Mouse (Mus musculus) heart, postnatal 10 days (tissue): ENCODE results near the gene Rftn1. TPM values are rescaled to one million over a fixed set of nuclear protein-coding genes. Genes with fewer than 3 reads are reported as not detected.

Experiments used
- DNase-seq, 2 experiments: peaks; one replicate each; pipeline ENCODE4 v3.0.0; 2021
- intact Hi-C: fragments of 180-260 bp; cut with DNase I; formaldehyde crosslinking; loops from one replicate; pipeline ENCODE4 v1.15.1; 2025
- total RNA-seq, 2 experiments: library from RNA; stranded (reverse); gene quantifications; 2 replicates each; pipeline ENCODE4 v1.2.3; 2021

Rftn1 gene
- total RNA-seq, 2 experiments from 2014 or later = 69.5 to 79.2 TPM

DNA sequence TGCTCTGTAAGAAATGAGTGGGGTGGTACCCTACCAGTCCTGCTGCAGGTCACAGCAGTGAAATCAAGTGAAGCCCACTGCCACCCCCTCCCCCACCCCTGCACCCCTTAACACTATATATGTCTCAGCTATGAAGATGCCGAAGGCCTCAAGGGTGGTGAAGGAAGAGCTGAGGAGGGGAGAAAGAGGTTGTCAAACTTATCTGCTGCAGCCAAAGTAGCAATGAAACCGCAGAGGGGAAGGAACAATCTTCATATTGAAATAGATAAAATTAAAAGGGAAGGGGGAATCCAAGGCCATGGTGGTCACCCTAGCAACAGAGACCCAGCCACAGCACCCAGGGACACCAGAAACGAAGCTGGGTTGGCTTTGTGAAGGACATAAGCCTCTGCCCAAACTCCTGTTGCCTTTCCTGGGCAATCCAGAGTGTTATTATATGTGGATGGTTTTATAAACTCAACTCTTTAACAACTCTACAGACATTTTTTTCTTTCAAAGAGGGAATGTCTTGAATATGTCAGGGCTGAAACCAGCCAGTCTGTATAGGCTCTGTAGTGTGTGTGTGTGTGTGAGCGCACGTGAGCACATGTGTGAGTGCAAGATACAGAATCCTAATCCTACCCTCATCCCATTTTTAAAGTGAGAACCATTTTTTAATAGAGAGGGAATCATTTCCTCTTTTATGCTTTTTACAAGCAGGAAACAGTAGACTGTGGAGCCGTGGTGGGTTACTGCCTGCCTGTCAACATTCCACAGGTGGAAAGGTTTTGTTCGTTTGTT is 119.5 kb downstream of the Rftn1 start:
- intact Hi-C loops = no loop called here
- no peak for DNase-seq

GRCm38 (mm10) chr17:50069897-50070636 is 120.4 kb downstream of the Rftn1 start:
- intact Hi-C loops = no loop called here
- DNase-seq = peak; percentile 67 to 77

- intact Hi-C loops = no loop called here
- DNase-seq = no peak
Observed at GRCm38 (mm10) chr17:50069205-50069604, 121.3 kb downstream of the Rftn1 start.

DNA sequence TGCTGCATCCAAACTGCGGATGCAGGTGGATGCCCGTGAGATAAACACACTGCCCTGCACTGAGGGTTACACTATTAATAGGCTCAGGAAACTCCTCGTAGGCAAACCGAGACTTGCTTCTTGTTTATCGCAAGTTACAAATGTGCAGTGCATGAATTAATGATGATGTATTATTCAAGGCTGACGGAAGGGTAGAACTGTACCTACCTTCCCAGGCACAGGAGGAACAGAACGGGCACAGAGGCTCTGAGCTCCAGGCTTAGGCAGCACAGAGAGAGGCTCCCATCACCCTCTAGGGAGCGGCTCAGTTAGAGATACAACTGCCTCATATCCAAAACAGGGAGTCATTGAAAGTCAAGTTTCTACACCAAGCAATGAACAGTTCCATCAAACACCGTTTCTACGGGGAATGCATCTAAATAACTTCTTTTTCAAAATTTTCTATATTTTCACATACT is 121.8 kb downstream of the Rftn1 start:
- intact Hi-C loops = no loop called here
- no peak for DNase-seq

DNA sequence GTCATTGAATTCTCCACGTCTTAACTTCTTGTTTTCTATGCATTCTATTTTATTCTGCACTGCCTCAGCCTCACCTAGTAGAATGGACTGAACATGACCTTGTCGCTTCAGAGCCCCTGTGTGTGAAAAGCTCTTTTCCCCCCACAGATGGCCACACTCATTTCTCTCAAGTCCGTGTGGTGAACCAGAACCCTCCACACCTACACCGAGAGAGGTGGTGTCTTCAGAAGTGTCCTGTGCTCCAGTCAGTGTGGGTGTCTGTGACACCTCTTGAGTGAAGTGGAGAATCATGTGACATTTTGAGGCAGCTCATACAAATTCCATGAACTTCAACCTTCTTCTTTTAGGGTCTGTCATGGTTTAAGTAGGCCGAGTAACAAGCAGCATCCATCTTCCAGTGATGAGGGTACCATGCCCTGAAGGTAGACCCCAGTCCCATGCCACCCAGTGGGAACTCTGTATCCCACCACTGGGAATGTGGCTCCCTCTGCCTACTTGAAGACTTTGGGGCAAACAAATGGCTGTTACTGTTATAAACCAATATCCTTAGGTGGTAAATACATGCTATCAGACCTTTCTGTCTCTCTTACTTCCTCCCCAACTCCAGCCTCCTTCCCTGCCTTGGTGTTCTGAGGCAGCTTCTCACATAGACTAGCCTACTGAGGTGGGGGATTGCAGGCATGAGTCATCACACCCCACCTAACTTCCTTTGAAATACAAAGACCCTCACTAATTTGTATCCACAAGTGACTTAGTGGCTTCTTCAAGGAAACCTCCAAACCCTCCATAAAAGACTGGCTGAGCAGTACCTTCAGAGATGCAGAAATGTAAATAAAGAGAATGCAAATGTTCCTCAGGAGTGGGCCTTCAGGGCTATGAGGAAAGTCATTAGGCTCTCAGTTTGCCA is 122.4 kb downstream of the Rftn1 start:
- DNase-seq = no peak
- intact Hi-C loops = no loop called here

DNA sequence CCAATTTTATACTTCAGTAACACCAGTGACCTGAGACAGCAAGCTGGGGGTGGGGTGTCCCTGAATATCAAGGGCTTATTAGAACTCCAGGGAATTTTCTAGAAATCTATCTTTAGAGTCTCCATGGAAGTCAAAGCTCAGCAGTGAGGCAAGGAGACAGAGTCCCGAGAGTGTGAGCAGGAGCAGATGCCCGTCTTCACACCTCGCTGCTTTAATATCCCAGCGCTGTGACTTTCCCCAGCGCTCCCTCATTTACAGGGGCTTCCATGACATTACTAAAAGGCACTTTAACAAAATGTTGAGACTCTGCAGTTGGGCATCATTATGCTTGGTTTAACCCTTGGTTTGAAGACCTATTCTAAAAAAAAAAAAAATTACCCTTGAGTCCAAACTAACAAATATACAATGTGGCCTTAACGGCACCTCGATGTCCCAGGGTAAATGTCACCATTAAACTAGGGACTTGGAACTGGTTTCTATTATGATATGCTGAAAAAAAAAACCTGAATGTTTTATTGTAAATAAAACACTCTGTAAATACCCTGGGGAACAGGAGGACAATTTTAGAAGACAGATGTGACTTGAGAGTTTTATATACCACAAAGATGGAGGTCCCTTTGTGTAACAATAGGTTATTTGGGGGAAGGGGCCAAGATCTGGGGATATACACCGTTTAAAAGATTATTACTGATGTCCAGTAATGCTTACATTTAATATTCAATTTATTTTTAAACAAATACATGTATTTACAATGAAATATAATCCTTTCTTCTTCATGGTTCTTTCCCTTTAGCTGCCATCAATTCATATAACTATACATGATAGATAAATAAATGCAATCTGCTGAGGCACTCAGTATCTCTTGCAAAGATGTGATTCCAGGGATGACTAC is 123.4 kb downstream of the Rftn1 start:
- intact Hi-C loops = no loop called here
- no peak for DNase-seq

DNA sequence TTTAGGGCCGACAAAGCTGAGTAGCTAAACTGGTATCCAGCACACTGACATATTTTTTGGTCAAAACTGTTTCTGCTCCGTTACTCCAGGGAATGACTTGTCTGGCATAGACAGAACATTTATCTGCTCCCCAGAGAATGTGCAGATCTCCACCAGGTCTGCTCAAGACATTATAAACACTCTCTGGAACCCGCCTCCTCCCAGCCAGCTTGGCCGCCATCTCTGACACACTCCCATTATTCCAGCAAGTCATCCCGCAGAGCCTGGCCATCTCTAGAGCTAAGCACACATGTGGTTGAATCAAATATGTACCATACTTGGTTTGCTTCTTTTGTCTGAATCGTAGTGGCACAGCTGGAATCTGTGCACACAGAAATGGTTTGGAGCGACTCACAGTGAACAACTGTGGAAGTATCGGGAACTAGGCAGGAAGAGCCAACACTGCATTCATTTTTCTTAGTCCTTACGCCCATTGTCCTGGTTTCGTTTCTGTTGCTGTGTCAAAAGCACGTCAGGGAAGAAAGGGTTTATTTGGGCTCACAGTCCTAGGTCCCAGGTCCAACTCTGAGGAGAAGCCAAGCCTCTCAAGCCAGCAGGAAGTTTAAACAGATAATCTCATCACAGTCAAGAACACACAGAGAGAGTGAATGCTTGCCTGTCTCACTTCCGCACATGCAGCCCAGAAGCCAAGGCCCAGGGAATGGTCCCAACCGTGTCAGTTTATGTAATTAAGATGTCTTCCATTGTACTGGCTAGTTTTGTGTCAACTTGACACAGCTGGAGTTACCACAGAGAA is 126.4 kb downstream of the Rftn1 start:
- peak; percentile 45 to 48 for DNase-seq
- intact Hi-C loops = loop anchor here (5.0 kb wide), 1 partner anchor 58 kb away; no protein-coding TSS in a partner anchor

- DNase-seq = peak; percentile 82 to 84
- intact Hi-C loops = loop anchor here (5.0 kb wide), 1 partner anchor 60 kb away; no protein-coding TSS in a partner anchor
Observed at GRCm38 (mm10) chr17:50062649-50063048, 127.8 kb downstream of the Rftn1 start.

GRCm38 (mm10) chr17:50061446-50061845 is 129.0 kb downstream of the Rftn1 start:
- intact Hi-C loops = loop anchor here (5.0 kb wide), 1 partner anchor 61 kb away; no protein-coding TSS in a partner anchor
- peak; percentile 28 to 30 for DNase-seq

GRCm38 (mm10) chr17:50060220-50060619 is 130.3 kb downstream of the Rftn1 start:
- intact Hi-C loops = loop anchor here (5.0 kb wide), 1 partner anchor 62 kb away; no protein-coding TSS in a partner anchor

GRCm38 (mm10) chr17:50059417-50059816 is 131.1 kb downstream of the Rftn1 start:
- DNase-seq = no peak
- intact Hi-C loops = no loop called here

More at GRCm38 (mm10) chr17:50060220-50060619, 130.3 kb downstream of the Rftn1 start:
- peak; percentile 63 to 74 for DNase-seq

DNA sequence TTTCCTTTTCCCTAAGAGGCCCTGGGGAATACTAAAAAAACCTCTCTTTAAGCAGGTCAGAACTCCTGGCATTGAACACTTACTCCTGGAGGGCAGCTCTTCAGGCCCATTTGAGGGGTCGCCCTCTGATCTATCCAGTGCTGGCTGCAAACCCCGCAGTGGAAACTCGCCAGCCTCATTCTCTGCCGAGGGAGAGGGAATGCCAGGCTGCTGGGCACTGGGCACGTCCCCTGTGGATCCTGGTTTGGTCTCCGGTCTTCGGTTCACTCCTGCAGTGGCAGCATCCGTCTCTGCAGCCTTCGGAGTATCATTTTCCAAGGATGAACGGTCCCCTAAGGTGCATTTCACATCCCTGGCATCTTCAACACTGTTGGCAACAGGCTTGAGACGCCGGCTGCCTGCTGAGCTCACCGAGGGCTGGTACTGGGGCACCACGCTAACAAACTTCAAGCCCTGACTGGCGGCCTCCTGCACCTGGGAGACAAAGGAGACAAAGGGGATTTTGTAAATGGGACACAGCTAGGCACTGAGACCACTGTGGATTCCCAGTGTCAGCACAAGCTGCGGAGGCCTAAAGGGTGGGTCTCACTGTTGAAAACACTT is 135.2 kb downstream of the Rftn1 start:
- peak in 1 of 2 experiments; percentile 29 for DNase-seq

DNA sequence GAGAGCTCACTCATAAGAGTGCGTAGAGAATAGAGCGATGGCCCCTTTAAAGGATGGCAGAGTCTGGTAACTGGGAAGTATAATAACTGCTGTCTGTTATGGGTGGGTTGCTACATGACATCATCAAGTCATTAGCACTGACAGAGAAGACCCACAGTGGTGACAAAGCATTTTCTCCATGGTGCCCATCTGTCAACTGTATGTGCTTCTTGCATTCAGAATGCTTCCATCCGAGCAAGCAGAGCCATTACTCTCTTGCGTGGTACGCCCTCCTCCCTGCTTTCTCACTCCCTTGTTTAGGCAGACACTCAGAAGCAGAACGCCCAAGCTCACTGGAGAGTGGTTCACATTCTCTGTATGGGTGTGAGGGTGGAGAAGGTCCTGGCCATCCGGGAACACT is 135.9 kb downstream of the Rftn1 start:
- DNase-seq = peak in 1 of 2 experiments; percentile 22
- intact Hi-C loops = no loop called here

More for the DNA sequence above, 135.2 kb downstream of the Rftn1 start:
- intact Hi-C loops = no loop called here

GRCm38 (mm10) chr17:50053961-50054360 is 136.5 kb downstream of the Rftn1 start:
- DNase-seq = no peak
- intact Hi-C loops = no loop called here

DNA sequence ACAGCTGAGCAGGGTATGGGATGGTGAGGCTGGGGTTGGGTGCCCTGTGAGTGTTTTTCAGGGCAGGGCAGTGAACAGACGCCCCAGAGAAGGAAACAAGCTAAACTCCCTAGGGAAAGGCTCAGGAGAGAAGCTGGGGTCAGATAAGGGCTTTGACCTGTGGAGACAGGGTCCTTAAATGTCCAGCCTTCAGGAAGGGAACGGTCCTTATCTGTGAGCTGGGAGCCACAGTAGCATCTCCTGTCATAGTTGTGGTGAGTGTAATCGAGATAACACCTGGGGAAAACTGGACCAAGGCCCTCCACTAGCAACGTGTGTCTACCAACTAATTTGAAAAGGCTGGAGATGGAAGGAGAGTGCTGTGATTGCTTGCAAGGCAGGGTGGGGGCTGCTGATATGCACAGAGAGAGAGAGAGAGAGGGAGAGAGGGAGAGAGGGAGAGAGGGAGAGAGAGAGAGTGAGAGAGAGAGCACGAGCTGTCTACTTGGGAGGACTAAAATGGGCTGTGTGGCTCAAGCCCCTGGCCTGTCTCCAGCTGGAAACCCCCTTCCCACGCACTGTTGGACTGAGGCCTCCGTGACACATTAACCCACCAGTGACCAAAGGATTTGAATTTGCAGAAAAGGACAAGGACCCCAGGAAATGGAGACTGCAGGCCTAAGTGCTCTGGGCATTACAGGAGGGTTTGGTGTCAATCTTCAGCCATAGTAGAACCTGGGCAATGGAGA is 137.6 kb downstream of the Rftn1 start:
- intact Hi-C loops = no loop called here
- DNase-seq = peak in 1 of 2 experiments; percentile 30

DNA sequence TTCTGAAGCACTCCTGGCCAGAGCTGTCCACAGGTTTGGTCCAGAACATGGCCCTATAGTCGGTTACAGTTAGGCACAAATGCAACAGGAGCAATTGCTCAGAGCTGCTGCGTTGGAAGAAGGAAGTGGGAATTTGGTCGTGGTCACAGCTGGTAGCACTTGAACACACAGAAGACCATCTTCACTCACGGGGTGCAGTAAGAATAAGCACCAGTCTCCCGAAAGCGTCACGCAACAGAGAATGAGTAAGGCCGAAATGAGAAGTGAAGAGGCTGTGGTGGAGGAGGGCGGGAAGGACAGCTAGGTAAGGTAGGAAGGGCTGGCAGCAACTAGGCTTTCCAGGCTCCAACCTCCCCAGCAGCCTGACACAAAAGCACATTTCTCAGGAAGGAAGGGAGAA is 140.0 kb downstream of the Rftn1 start:
- intact Hi-C loops = no loop called here

GRCm38 (mm10) chr17:50048209-50048608 is 142.3 kb downstream of the Rftn1 start:
- DNase-seq = peak; percentile 56 to 64

More for the DNA sequence above, 140.0 kb downstream of the Rftn1 start:
- DNase-seq = no peak

More at GRCm38 (mm10) chr17:50048209-50048608, 142.3 kb downstream of the Rftn1 start:
- intact Hi-C loops = loop anchor here (5.0 kb wide), 1 partner anchor 46 kb away; no protein-coding TSS in a partner anchor
